Mouse (Mus musculus): ENCODE data around the gene Asah2. TPM values are rescaled to one million over a fixed set of nuclear protein-coding genes. Genes with fewer than 3 reads are reported as not detected.

Gene Asah2
- polyA plus RNA-seq, 1 experiment: 2.0 TPM

DNA sequence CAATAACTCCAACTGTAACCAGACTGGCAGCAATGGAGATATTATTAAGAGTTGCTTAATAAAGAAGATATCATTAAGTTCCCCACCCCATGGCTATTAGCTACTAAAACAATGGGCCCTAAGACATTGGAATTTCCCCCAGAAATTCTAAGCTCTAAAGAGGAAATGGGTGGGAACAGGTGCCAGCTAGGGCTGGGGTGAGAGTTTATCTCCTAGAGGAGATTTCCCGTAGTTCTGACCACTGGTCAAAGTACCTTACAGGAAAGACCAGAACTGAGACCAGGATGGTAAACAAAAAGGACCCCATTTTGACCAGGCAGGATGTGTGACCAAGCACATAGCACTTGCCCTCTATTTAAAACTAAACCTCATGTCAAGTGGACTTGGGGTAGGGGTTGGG is 52.3 kb downstream of the Asah2 start:
- no peak for DNase-seq (ENCODE audit: low read depth in 1 of 2, low spot score in 2 of 2)
- H3K4me1 ChIP-seq (ENCODE audit: control insufficient read depth, insufficient read depth, insufficient read length): no peaks in the 10 kb centered on the region
- no peak overlapping the region for H3K4me3 ChIP-seq (ENCODE audit: extremely low read depth, insufficient read depth, insufficient read length)
- H3K27ac ChIP-seq (ENCODE audit: insufficient read depth, low read length): no peak overlapping the region
- no peaks in the 10 kb centered on the region for H3K36me3 ChIP-seq (ENCODE audit: control insufficient read depth, insufficient read depth, low read length)
- no peaks in the 10 kb centered on the region for H3K27me3 ChIP-seq (ENCODE audit: control insufficient read depth, insufficient read depth, low read length)
- 82% methylated on average over 1 of the region's 1 CpGs for WGBS
- TF ChIP-seq CTCF (IDR thresholded peaks at IDR 0.05; ENCODE audit: extremely low read depth, insufficient read depth, insufficient read length, insufficient replicate concordance): no peak
- TF ChIP-seq POLR2A (IDR thresholded peaks at IDR 0.05; ENCODE audit: low read depth, low read length): no peak

DNA sequence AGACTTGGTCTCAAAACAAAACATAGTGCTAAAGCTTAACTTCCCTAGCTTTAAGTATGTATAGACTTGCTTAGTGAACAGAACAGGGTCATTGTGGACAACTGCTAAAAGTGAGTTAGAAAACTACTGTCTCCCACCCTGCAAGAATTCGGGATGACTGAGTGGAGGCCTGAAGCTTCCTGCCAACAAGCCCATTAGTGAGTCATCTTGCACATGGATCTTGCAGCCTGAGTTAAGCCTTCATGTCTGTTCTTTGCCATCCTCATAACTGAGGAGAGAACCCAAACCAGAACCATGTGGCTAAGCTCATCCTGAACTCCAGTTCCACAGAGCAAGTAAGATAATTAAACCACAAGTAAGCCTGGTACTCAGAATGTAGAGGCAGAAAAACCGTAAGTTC is 56.8 kb downstream of the Asah2 start:
- H3K36me3 ChIP-seq (ENCODE audit: control insufficient read depth, insufficient read depth, low read length): no peaks in the 10 kb centered on the region
- 89% methylated on average over 2 of the region's 2 CpGs for WGBS
- H3K4me3 ChIP-seq (ENCODE audit: extremely low read depth, insufficient read depth, insufficient read length): no peak overlapping the region
- no peaks in the 10 kb centered on the region for H3K4me1 ChIP-seq (ENCODE audit: control insufficient read depth, insufficient read depth, insufficient read length)
- no peak for DNase-seq (ENCODE audit: low read depth in 1 of 2, low spot score in 2 of 2)
- no peak overlapping the region for H3K27ac ChIP-seq (ENCODE audit: insufficient read depth, low read length)
- TF ChIP-seq POLR2A (IDR thresholded peaks at IDR 0.05; ENCODE audit: low read depth, low read length) (no peak), CTCF (IDR thresholded peaks at IDR 0.05; ENCODE audit: extremely low read depth, insufficient read depth, insufficient read length, insufficient replicate concordance) (no peak)
- H3K27me3 ChIP-seq (ENCODE audit: control insufficient read depth, insufficient read depth, low read length): no peaks in the 10 kb centered on the region

DNA sequence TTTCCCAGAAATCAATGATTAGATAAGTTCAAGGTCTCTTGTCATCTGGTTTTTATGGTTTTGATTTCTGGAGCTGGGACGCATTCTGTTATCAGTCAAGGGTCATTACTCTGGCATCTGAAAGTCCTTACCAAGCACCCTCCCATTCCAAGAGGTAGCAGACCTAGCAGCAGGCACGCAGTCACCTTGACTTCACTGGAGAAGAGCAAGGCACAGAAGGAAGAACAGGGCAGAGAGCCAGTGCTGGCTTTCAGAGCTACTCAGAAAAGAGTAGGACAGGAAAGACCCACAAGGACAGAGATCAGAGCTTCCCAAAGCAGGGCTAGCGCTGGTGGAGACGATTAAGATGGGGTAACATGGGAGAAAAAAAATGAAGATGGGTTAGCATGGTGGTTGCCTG is 75.1 kb downstream of the Asah2 start:
- TF ChIP-seq POLR2A (IDR thresholded peaks at IDR 0.05; ENCODE audit: low read depth, low read length) (no peak), CTCF (IDR thresholded peaks at IDR 0.05; ENCODE audit: extremely low read depth, insufficient read depth, insufficient read length, insufficient replicate concordance) (no peak)
- no peaks in the 10 kb centered on the region for H3K27me3 ChIP-seq (ENCODE audit: control insufficient read depth, insufficient read depth, low read length)
- DNase-seq (ENCODE audit: low read depth in 1 of 2, low spot score in 2 of 2): no peak
- no peaks in the 10 kb centered on the region for H3K36me3 ChIP-seq (ENCODE audit: control insufficient read depth, insufficient read depth, low read length)
- H3K4me1 ChIP-seq (ENCODE audit: control insufficient read depth, insufficient read depth, insufficient read length): no peaks in the 10 kb centered on the region
- WGBS: 91% methylated on average over 4 of the region's 4 CpGs
- H3K4me3 ChIP-seq (ENCODE audit: extremely low read depth, insufficient read depth, insufficient read length): no peak overlapping the region
- H3K27ac ChIP-seq (ENCODE audit: insufficient read depth, low read length): no peak overlapping the region

DNA sequence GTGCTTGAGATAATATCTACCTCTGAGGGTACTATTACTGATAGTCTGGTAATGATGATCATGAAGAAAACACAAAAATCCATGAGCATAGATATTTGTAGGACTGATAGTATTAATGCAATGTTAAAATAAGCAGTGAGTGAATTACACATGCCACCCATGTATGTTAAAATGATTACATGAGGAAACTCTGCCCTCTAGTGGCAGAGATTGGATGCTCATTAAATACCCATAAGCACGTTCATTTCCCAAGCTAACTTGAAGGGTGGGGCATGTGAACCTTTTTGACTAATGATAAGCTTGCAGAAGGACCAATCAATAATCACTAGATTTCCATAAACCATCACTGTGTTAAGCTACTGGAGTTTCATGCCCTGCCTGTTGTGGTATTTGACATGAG is 77.6 kb downstream of the Asah2 start:
- Histone ChIP-seq H3K4me1 (ENCODE audit: control insufficient read depth, insufficient read depth, insufficient read length) (no peaks in the 10 kb centered on the region), H3K36me3 (ENCODE audit: control insufficient read depth, insufficient read depth, low read length) (no peaks in the 10 kb centered on the region), H3K4me3 (ENCODE audit: extremely low read depth, insufficient read depth, insufficient read length) (no peak overlapping the region), H3K27ac (ENCODE audit: insufficient read depth, low read length) (no peak overlapping the region), H3K27me3 (ENCODE audit: control insufficient read depth, insufficient read depth, low read length) (no peaks in the 10 kb centered on the region)
- peak; percentile 16 to 49 for DNase-seq (ENCODE audit: low read depth in 1 of 2, low spot score in 2 of 2)
- TF ChIP-seq POLR2A (IDR thresholded peaks at IDR 0.05; ENCODE audit: low read depth, low read length) (no peak), CTCF (IDR thresholded peaks at IDR 0.05; ENCODE audit: extremely low read depth, insufficient read depth, insufficient read length, insufficient replicate concordance) (no peak)
- 8% methylated on average over 1 of the region's 1 CpGs for WGBS

DNA sequence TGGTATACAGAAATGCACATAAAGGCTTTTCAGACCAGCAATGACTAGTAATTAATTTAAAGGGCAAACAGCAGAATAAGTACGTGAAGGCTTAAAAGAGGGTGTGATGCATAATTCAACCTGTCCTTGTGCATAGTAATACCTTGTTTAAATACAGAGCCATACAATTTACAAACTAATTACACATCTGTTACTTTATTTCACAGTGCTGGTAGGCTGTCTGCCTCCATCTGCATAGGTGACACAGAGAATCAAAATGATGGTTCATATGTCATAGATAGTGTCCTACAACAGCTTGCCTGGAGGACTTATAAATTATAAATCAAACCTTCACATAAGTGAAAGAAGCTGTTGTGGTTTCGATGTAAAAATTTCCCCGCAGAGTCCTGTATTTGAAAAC is 82.6 kb downstream of the Asah2 start:
- no peak for TF ChIP-seq CTCF (IDR thresholded peaks at IDR 0.05; ENCODE audit: extremely low read depth, insufficient read depth, insufficient read length, insufficient replicate concordance)
- no peak for TF ChIP-seq POLR2A (IDR thresholded peaks at IDR 0.05; ENCODE audit: low read depth, low read length)
- no peak overlapping the region for H3K4me3 ChIP-seq (ENCODE audit: extremely low read depth, insufficient read depth, insufficient read length)
- no peaks in the 10 kb centered on the region for H3K4me1 ChIP-seq (ENCODE audit: control insufficient read depth, insufficient read depth, insufficient read length)
- WGBS: 88% methylated on average over 3 of the region's 3 CpGs
- no peaks in the 10 kb centered on the region for H3K27me3 ChIP-seq (ENCODE audit: control insufficient read depth, insufficient read depth, low read length)
- DNase-seq (ENCODE audit: low read depth in 1 of 2, low spot score in 2 of 2): no peak
- H3K36me3 ChIP-seq (ENCODE audit: control insufficient read depth, insufficient read depth, low read length): no peaks in the 10 kb centered on the region; the same call in 1 of the 2 replicates
- no peak overlapping the region for H3K27ac ChIP-seq (ENCODE audit: insufficient read depth, low read length)

DNA sequence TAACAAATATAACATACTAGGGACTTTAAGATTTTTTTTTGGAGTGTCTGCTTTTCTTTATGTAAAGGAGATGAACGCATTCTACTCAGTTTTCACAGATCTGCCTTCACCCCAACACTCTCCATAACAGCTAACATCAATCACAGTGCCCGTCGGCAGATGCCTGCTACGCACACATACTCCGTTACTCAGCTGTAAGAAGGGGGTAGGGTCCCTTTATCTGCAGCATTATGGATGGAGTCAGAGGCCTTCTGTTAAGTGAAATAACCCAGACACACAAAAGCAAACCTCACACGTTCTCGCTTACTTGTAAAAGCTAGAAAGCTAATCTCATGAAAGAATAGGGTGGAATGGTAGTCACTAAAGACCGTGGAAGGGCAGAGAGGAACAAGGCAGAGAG is 88.3 kb downstream of the Asah2 start:
- Histone ChIP-seq H3K36me3 (ENCODE audit: control insufficient read depth, insufficient read depth, low read length) (no peaks in the 10 kb centered on the region; the same call in 1 of the 2 replicates), H3K4me1 (ENCODE audit: control insufficient read depth, insufficient read depth, insufficient read length) (no peaks in the 10 kb centered on the region), H3K27me3 (ENCODE audit: control insufficient read depth, insufficient read depth, low read length) (no peaks in the 10 kb centered on the region), H3K27ac (ENCODE audit: insufficient read depth, low read length) (no peak overlapping the region), H3K4me3 (ENCODE audit: extremely low read depth, insufficient read depth, insufficient read length) (no peak overlapping the region)
- WGBS: 95% methylated on average over 8 of the region's 8 CpGs
- TF ChIP-seq POLR2A (IDR thresholded peaks at IDR 0.05; ENCODE audit: low read depth, low read length) (no peak), CTCF (IDR thresholded peaks at IDR 0.05; ENCODE audit: extremely low read depth, insufficient read depth, insufficient read length, insufficient replicate concordance) (no peak)
- no peak for DNase-seq (ENCODE audit: low read depth in 1 of 2, low spot score in 2 of 2)

DNA sequence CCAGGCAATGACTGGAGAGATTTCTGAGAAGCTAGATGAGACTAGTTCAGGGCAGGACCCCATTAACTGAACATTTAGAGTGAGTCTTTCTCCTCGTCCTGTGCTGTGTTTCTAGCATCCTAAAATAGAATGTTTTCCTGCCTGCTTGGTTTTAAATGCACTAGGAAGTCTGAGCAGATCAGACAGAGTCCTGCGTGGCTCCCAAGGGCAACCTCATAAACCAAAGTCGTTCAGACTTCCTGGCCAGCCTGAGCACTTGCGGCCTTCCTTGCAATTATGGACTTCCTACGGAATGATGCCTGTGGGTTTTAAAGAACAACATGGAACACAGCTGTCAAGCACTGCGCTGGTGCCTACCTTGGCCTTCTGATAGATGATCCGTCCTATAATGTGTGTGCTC is 89.4 kb downstream of the Asah2 start:
- no peak overlapping the region for H3K4me3 ChIP-seq (ENCODE audit: extremely low read depth, insufficient read depth, insufficient read length)
- no peak overlapping the region for H3K27ac ChIP-seq (ENCODE audit: insufficient read depth, low read length)
- TF ChIP-seq CTCF (IDR thresholded peaks at IDR 0.05; ENCODE audit: extremely low read depth, insufficient read depth, insufficient read length, insufficient replicate concordance): no peak
- no peak for TF ChIP-seq POLR2A (IDR thresholded peaks at IDR 0.05; ENCODE audit: low read depth, low read length)
- DNase-seq (ENCODE audit: low read depth in 1 of 2, low spot score in 2 of 2): no peak
- H3K27me3 ChIP-seq (ENCODE audit: control insufficient read depth, insufficient read depth, low read length): no peaks in the 10 kb centered on the region
- no peaks in the 10 kb centered on the region; the same call in 1 of the 2 replicates for H3K36me3 ChIP-seq (ENCODE audit: control insufficient read depth, insufficient read depth, low read length)
- H3K4me1 ChIP-seq (ENCODE audit: control insufficient read depth, insufficient read depth, insufficient read length): no peaks in the 10 kb centered on the region
- WGBS: 74% methylated on average over 7 of the region's 7 CpGs

Measured in spleen, adult 2 months (tissue).